Mouse (Mus musculus) kidney, postnatal 10 days (tissue): ENCODE results near the gene Itpk1.
A peak's percentile ranks its signal among the peaks of the same experiment; 100 is the strongest.

Experiments used
- DNase-seq: peaks from one replicate; pipeline ENCODE4 v3.0.0; 2021; ENCODE audit warnings: mixed read lengths

Itpk1 gene

GRCm38 (mm10) chr12:102704457-102705198, at the start of gene Itpk1:
Gene Itpk1 (minus strand): TSS chr12:102704930.
- DNase-seq = peak; percentile 79

- DNase-seq = no peak
Observed at GRCm38 (mm10) chr12:102748256-102748655, 43.5 kb upstream of the Itpk1 start.

- DNase-seq = no peak
Observed at GRCm38 (mm10) chr12:102744839-102745238, 40.1 kb upstream of the Itpk1 start.

GRCm38 (mm10) chr12:102743589-102744574, 39.2 kb upstream of the Itpk1 start, which contains the start of the genes Moap1 and Tmem251:
Gene Moap1 (minus strand): TSS chr12:102743661.
Gene Tmem251 (plus strand): TSS chr12:102743762.
- peak; percentile 95 for DNase-seq

- DNase-seq = no peak
Observed at GRCm38 (mm10) chr12:102743036-102743588, 38.4 kb upstream of the Itpk1 start.

GRCm38 (mm10) chr12:102742056-102742455, 37.3 kb upstream of the Itpk1 start:
- no peak for DNase-seq

- no peak for DNase-seq
Observed at GRCm38 (mm10) chr12:102740285-102740684, 35.6 kb upstream of the Itpk1 start.

GRCm38 (mm10) chr12:102739096-102739495, 34.4 kb upstream of the Itpk1 start:
- no peak for DNase-seq

- DNase-seq = peak; percentile 79
Observed at GRCm38 (mm10) chr12:102733381-102733780, 28.7 kb upstream of the Itpk1 start.

GRCm38 (mm10) chr12:102730798-102731619, 26.3 kb upstream of the Itpk1 start:
- peak; percentile 24 for DNase-seq

- DNase-seq = peak; percentile 88
Observed at GRCm38 (mm10) chr12:102729855-102730797, 25.4 kb upstream of the Itpk1 start.

GRCm38 (mm10) chr12:102725761-102726175, 21.0 kb upstream of the Itpk1 start:
- DNase-seq = peak; percentile 31

- DNase-seq = no peak
Observed at GRCm38 (mm10) chr12:102725146-102725545, 20.4 kb upstream of the Itpk1 start.

GRCm38 (mm10) chr12:102723861-102724260, 19.1 kb upstream of the Itpk1 start:
- DNase-seq = no peak

GRCm38 (mm10) chr12:102722966-102723365, 18.2 kb upstream of the Itpk1 start:
- DNase-seq = no peak

GRCm38 (mm10) chr12:102722451-102722850, 17.7 kb upstream of the Itpk1 start:
- DNase-seq = no peak

GRCm38 (mm10) chr12:102719552-102720315, 15.0 kb upstream of the Itpk1 start:
- peak; percentile 66 for DNase-seq

GRCm38 (mm10) chr12:102714654-102715395, 10.1 kb upstream of the Itpk1 start:
- DNase-seq = no peak

GRCm38 (mm10) chr12:102714116-102714515, 9.4 kb upstream of the Itpk1 start:
- DNase-seq = no peak
